Mouse (Mus musculus): Measurements from ENCODE around the gene Hist2h4. TPM values are rescaled to one million over a fixed set of nuclear protein-coding genes. Genes with fewer than 3 reads are reported as not detected.
"Not testable (repeated sequence)": the region's sequence is repeated elsewhere in the genome, so short reads cannot be mapped to it uniquely, and the experiment has no call there.

Gene Hist2h4
- total and polyA plus RNA-seq, 2 experiments: 0.75 to 6.0 TPM

- WGBS: 59% methylated on average over 26 of the region's 26 CpGs
- peak; percentile 51 for DNase-seq (ENCODE audit: extremely low read depth, low read depth, low spot score)
- no peaks in the 10 kb centered on the region for H3K4me1 ChIP-seq (ENCODE audit: control insufficient read depth, insufficient read depth, low read length)
- peak overlapping the region; percentile 34 for H3K9ac ChIP-seq (ENCODE audit: low read depth, low read length)
- no peaks in the 10 kb centered on the region for H3K36me3 ChIP-seq (ENCODE audit: control insufficient read depth, insufficient read depth, low read length)
- peak overlapping the region; percentile 11 for H3K4me3 ChIP-seq (ENCODE audit: insufficient read depth, low read depth, low read length)
- H3K27me3 ChIP-seq (ENCODE audit: control insufficient read depth, insufficient read depth, low read length): 0 out of 2 replicates have a peak, but pooled peaks cover 2% of the 10 kb centered on the region
- TF ChIP-seq CTCF (IDR thresholded peaks at IDR 0.05; ENCODE audit: low read depth, low read length) (no peak), POLR2A (IDR thresholded peaks at IDR 0.05; ENCODE audit: extremely low read depth, insufficient read depth, low read length) (no peak)
- no peaks in the 10 kb centered on the region for H3K79me2 ChIP-seq (ENCODE audit: control insufficient read depth, insufficient read depth, low read length)
- peak overlapping the region; percentile 71 for H3K27ac ChIP-seq (replicated peaks; ENCODE audit: insufficient read depth, low read depth, low read length)
These were observed 37.8 kb upstream of the Hist2h4 start for GRCm38 (mm10) chr3:96300706-96301529.

GRCm38 (mm10) chr3:96299562-96299961 is 36.5 kb upstream of the Hist2h4 start:
- Histone ChIP-seq H3K27me3 (ENCODE audit: control insufficient read depth, insufficient read depth, low read length) (0 out of 2 replicates have a peak, but pooled peaks cover 2% of the 10 kb centered on the region), H3K4me3 (ENCODE audit: insufficient read depth, low read depth, low read length) (no peak overlapping the region), H3K79me2 (ENCODE audit: control insufficient read depth, insufficient read depth, low read length) (no peaks in the 10 kb centered on the region), H3K27ac (replicated peaks; ENCODE audit: insufficient read depth, low read depth, low read length) (no peak overlapping the region), H3K36me3 (ENCODE audit: control insufficient read depth, insufficient read depth, low read length) (no peaks in the 10 kb centered on the region), H3K9ac (ENCODE audit: low read depth, low read length) (no peak overlapping the region), H3K4me1 (ENCODE audit: control insufficient read depth, insufficient read depth, low read length) (no peaks in the 10 kb centered on the region)
- WGBS: 98% methylated on average over 2 of the region's 2 CpGs
- TF ChIP-seq POLR2A (IDR thresholded peaks at IDR 0.05; ENCODE audit: extremely low read depth, insufficient read depth, low read length) (no peak), CTCF (IDR thresholded peaks at IDR 0.05; ENCODE audit: low read depth, low read length) (no peak)
- DNase-seq (ENCODE audit: extremely low read depth, low read depth, low spot score): no peak

GRCm38 (mm10) chr3:96298360-96298759 is 35.2 kb upstream of the Hist2h4 start:
- H3K36me3 ChIP-seq (ENCODE audit: control insufficient read depth, insufficient read depth, low read length): no peaks in the 10 kb centered on the region
- H3K27me3 ChIP-seq (ENCODE audit: control insufficient read depth, insufficient read depth, low read length): 0 out of 2 replicates have a peak, but pooled peaks cover 2% of the 10 kb centered on the region
- H3K9ac ChIP-seq (ENCODE audit: low read depth, low read length): no peak overlapping the region
- 93% methylated on average over 4 of the region's 4 CpGs for WGBS
- no peak overlapping the region for H3K27ac ChIP-seq (replicated peaks; ENCODE audit: insufficient read depth, low read depth, low read length)
- TF ChIP-seq POLR2A (IDR thresholded peaks at IDR 0.05; ENCODE audit: extremely low read depth, insufficient read depth, low read length): no peak
- no peak for TF ChIP-seq CTCF (IDR thresholded peaks at IDR 0.05; ENCODE audit: low read depth, low read length)
- H3K79me2 ChIP-seq (ENCODE audit: control insufficient read depth, insufficient read depth, low read length): no peaks in the 10 kb centered on the region
- H3K4me1 ChIP-seq (ENCODE audit: control insufficient read depth, insufficient read depth, low read length): no peaks in the 10 kb centered on the region
- no peak overlapping the region for H3K4me3 ChIP-seq (ENCODE audit: insufficient read depth, low read depth, low read length)
- no peak for DNase-seq (ENCODE audit: extremely low read depth, low read depth, low spot score)

- H3K9ac ChIP-seq (ENCODE audit: low read depth, low read length): no peak within 1 kb of the TSS
- no peaks in the 10 kb centered on the region for H3K79me2 ChIP-seq (ENCODE audit: control insufficient read depth, insufficient read depth, low read length)
- 0 out of 2 replicates have a peak, but pooled peaks cover 2% of the 10 kb centered on the region for H3K27me3 ChIP-seq (ENCODE audit: control insufficient read depth, insufficient read depth, low read length)
- DNase-seq (ENCODE audit: extremely low read depth, low read depth, low spot score): no peak
- no peak within 1 kb of the TSS for H3K4me3 ChIP-seq (ENCODE audit: insufficient read depth, low read depth, low read length)
- TF ChIP-seq CTCF (IDR thresholded peaks at IDR 0.05; ENCODE audit: low read depth, low read length) (no peak), POLR2A (IDR thresholded peaks at IDR 0.05; ENCODE audit: extremely low read depth, insufficient read depth, low read length) (no peak)
- H3K27ac ChIP-seq (replicated peaks; ENCODE audit: insufficient read depth, low read depth, low read length): peak within 1 kb of the TSS; percentile 51; the same call in 1 of the 2 replicates
- H3K4me1 ChIP-seq (ENCODE audit: control insufficient read depth, insufficient read depth, low read length): no peaks in the 10 kb centered on the region
- no peaks in the 10 kb centered on the region for H3K36me3 ChIP-seq (ENCODE audit: control insufficient read depth, insufficient read depth, low read length)
- WGBS: 76% methylated on average over 4 of the region's 4 CpGs
These were observed 30.7 kb upstream of the Hist2h4 start, which contains the start of gene Fcgr1 for GRCm38 (mm10) chr3:96293787-96294186. Fcgr1 (minus strand) TSS chr3:96293969.

GRCm38 (mm10) chr3:96293368-96293767 is 30.3 kb upstream of the Hist2h4 start:
- H3K36me3 ChIP-seq (ENCODE audit: control insufficient read depth, insufficient read depth, low read length): no peaks in the 10 kb centered on the region
- WGBS: 56% methylated on average over 5 of the region's 5 CpGs
- H3K4me3 ChIP-seq (ENCODE audit: insufficient read depth, low read depth, low read length): no peak overlapping the region
- TF ChIP-seq CTCF (IDR thresholded peaks at IDR 0.05; ENCODE audit: low read depth, low read length): no peak
- TF ChIP-seq POLR2A (IDR thresholded peaks at IDR 0.05; ENCODE audit: extremely low read depth, insufficient read depth, low read length): no peak
- DNase-seq (ENCODE audit: extremely low read depth, low read depth, low spot score): no peak
- no peaks in the 10 kb centered on the region for H3K79me2 ChIP-seq (ENCODE audit: control insufficient read depth, insufficient read depth, low read length)
- H3K9ac ChIP-seq (ENCODE audit: low read depth, low read length): no peak overlapping the region
- 0 out of 2 replicates have a peak, but pooled peaks cover 2% of the 10 kb centered on the region for H3K27me3 ChIP-seq (ENCODE audit: control insufficient read depth, insufficient read depth, low read length)
- no peaks in the 10 kb centered on the region for H3K4me1 ChIP-seq (ENCODE audit: control insufficient read depth, insufficient read depth, low read length)
- peak overlapping the region; percentile 51; the same call in 1 of the 2 replicates for H3K27ac ChIP-seq (replicated peaks; ENCODE audit: insufficient read depth, low read depth, low read length)

GRCm38 (mm10) chr3:96292641-96293040 is 29.5 kb upstream of the Hist2h4 start:
- H3K79me2 ChIP-seq (ENCODE audit: control insufficient read depth, insufficient read depth, low read length): no peaks in the 10 kb centered on the region
- WGBS: 82% methylated on average over 6 of the region's 6 CpGs
- H3K27ac ChIP-seq (replicated peaks; ENCODE audit: insufficient read depth, low read depth, low read length): no peak overlapping the region
- no peaks in the 10 kb centered on the region for H3K4me1 ChIP-seq (ENCODE audit: control insufficient read depth, insufficient read depth, low read length)
- 0 out of 2 replicates have a peak, but pooled peaks cover 2% of the 10 kb centered on the region for H3K27me3 ChIP-seq (ENCODE audit: control insufficient read depth, insufficient read depth, low read length)
- DNase-seq (ENCODE audit: extremely low read depth, low read depth, low spot score): no peak
- no peaks in the 10 kb centered on the region for H3K36me3 ChIP-seq (ENCODE audit: control insufficient read depth, insufficient read depth, low read length)
- H3K4me3 ChIP-seq (ENCODE audit: insufficient read depth, low read depth, low read length): no peak overlapping the region; the same call in 1 of the 2 replicates
- no peak overlapping the region for H3K9ac ChIP-seq (ENCODE audit: low read depth, low read length)
- TF ChIP-seq POLR2A (IDR thresholded peaks at IDR 0.05; ENCODE audit: extremely low read depth, insufficient read depth, low read length): no peak
- TF ChIP-seq CTCF (IDR thresholded peaks at IDR 0.05; ENCODE audit: low read depth, low read length): no peak

GRCm38 (mm10) chr3:96290727-96291126 is 27.6 kb upstream of the Hist2h4 start:
- not testable (repeated sequence) for H3K27me3 ChIP-seq (ENCODE audit: control insufficient read depth, insufficient read depth, low read length); H3K4me3 ChIP-seq (ENCODE audit: insufficient read depth, low read depth, low read length); H3K36me3 ChIP-seq (ENCODE audit: control insufficient read depth, insufficient read depth, low read length); H3K79me2 ChIP-seq (ENCODE audit: control insufficient read depth, insufficient read depth, low read length); H3K27ac ChIP-seq (replicated peaks; ENCODE audit: insufficient read depth, low read depth, low read length); H3K4me1 ChIP-seq (ENCODE audit: control insufficient read depth, insufficient read depth, low read length); DNase-seq (ENCODE audit: extremely low read depth, low read depth, low spot score); H3K9ac ChIP-seq (ENCODE audit: low read depth, low read length)
- WGBS: 92% methylated on average over 3 of the region's 3 CpGs

All from liver, adult 2 months (tissue).